Mouse (Mus musculus) kidney, adult 2 months (tissue): ENCODE data around the gene Utp3.

Experiments used
- CTCF ChIP-seq: fragments of 200-500 bp; conservative IDR thresholded peaks from 2 replicates; pipeline ENCODE4 v1.5.1; 2011; ENCODE audit warnings: low read depth, mild to moderate bottlenecking, control low read depth, low read length, moderate library complexity, mixed read lengths; ENCODE audit not compliant: insufficient read depth, insufficient read length
- POLR2A ChIP-seq: fragments of 200-500 bp; IDR thresholded peaks from one replicate; pipeline ENCODE4 v1.6.1; 2011; ENCODE audit warnings: low read depth, low read length, control low read depth

DNA sequence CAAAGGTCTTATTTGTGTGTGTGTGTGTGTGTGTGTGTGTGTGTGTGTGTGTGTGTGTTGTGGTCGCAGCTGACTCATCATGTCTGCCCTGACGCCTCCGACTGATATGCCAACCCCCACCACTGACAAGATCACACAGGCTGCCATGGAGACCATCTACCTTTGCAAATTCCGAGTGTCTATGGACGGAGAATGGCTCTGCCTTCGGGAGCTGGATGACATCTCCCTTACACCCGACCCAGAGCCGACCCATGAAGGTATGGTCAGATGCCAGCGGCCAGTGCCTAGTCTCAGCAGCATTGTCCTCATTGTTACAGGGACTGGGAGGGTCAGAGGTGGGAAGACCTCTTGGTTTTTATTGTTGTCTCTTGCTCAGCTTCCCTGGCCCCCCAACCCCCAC lies 29.8 kb downstream of the Utp3 start:
- TF ChIP-seq CTCF: no peak
- TF ChIP-seq POLR2A: no peak
